Mouse (Mus musculus) cerebellum, adult (tissue): Measurements from ENCODE around the gene Alg3.

Experiments used
- ATAC-seq: cut with Nextera tagmentation; 2 replicates; pipeline ENCODE4 v1.9.2; 2017; ENCODE audit warnings: mild to moderate bottlenecking, moderate library complexity, mixed read lengths; ENCODE audit not compliant: insufficient number of reproducible peaks, low FRiP score, low TSS enrichment

Alg3 gene

DNA sequence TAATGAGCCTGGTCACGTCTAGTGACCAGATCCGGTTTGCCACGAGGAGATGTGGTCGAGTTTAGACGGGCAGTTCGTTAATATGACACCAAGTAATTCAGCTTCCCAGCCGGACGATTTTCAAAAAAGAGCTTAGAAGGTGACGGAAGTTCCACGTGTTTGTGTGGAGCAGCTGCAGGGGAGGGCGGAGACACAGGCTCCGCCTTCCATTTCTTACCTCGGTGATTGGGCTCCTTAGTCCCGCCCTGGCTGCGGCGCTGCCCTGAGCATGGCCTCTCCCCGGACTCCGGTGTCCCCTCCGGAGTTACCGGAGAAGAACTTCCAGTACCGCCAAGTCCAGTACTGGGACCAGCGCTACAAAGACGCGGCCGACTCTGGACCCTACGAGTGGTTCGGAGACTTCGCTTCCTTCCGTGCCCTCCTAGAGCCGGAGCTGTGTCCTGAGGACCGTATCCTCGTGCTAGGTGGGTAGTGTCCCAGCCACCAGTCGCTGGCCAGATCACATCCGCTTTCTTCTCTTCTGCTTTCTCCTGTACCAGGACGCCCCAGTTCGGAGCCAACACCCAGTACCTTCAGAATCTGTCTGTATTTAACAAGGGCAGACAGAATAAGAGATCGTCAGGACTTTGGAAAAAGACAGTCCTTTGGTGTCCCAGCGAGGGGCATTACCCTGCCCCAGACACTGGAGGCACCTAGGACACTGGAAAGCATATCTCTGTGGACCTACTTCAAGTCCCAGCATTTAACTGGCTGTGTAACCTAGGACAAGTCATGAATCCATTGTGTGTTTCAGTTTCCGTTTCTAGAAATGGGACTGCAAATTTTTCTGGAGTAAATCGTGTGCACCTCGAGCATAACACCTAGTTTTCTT, at the start of gene Alg3, which contains the start of the genes Eef1akmt4 and Gm49333:
Gene Alg3, minus strand, starts transcription at position 379 of the 871 bp plus-strand sequence.
Gene Eef1akmt4, plus strand, starts transcription at position 237 of the 871 bp plus-strand sequence.
Gene Gm49333, plus strand, starts transcription at position 254 of the 871 bp plus-strand sequence.
- peak; percentile 95 for ATAC-seq

DNA sequence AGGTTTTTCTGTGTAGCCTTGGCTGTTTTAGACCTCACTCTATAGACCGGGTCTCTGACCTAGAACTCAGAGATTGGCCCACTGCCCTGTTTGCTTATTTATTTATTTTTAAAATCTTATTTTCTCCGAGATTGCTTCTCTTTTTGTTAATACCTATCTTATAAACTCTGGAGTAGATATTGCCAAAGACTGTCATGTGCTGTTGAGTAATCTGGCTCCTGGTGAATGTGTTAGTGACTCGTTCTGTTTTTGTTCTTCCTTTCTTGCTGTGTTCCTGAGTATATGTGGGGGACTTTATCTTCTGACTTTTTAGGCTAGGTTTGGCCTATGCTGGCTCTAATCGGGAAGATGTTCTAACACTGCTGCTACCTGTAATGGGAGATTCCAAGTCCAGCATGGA, 46.1 kb upstream of the Alg3 start:
- ATAC-seq = no peak

DNA sequence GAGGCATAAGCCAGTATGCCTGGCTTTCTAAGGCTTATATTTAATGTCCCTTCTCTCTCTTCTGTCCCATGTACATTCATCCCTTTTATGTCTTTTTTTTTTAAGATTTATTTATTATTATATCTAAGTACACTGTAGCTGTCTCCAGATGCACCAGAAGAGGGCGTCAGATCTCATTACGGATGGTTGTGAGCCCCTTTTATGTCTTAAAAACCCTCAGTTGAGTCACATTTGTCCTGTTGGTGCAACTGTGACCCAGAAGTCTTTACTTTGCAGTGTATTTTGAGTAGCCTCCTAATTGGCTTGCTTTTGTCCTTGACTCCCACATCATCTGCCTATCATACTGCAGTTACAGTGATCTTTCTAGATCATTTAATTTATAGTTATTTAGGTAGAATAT, 41.8 kb upstream of the Alg3 start:
- no peak for ATAC-seq

DNA sequence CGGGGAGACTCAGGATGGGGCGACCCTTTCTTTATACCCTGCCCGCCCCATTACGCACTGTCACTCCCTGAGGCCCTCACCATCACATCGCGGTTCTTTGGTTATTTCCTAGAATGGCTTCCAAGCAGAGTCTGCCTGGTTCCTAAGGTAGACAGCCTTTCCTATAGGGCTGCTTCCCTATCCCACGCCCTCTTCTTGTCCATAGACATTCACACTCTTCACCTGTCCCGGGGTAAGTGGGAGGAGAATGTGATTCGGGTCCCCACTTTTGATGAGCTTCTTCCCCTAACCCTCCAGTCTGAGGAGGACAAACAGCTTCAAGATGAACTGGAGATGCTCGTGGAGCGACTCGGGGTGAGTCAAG, 40.4 kb upstream of the Alg3 start:
- no peak for ATAC-seq

DNA sequence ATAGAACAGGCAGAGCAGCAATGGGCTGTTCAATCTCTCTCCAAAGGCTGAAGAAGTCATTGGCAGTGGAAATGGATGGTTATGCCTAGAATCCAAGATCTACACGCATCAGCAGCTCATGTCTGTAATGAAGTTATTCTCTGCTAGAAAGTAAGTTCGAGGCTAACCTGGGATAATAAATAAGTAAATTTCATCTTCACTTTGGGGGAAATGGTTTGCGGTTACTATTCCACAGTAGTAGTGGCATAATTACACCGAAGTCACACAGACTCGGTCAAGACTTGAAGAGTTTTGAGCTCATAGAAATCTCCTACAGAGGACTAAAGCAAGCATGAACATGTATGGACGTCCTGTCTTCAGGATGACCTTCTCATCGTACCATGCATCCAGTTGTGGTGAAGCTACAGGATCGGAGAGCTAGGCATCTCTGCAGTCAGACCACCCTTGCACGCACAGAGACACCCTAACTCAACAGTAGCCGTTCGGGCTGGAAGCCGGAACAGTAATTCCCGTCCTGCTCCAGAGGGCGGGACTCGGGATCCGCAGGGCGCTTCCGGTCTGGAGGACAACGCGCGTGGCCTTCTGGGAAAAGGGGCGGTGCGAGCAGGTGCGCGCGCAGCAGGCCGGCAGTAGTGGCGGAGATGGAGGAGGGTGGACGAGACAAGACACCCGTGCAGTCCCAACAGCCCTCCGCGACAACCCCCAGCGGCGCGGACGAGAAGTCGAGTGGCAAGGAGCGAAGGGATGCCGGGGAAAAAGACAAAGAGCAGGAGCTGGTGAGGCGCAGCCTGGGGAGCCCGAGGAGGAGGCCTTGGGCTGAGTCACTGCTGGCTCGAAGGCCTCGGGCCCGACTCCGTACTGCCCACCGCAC, 39.8 kb upstream of the Alg3 start, which contains the start of gene Psmd2:
Gene Psmd2, plus strand, starts transcription at position 577 of the 871 bp plus-strand sequence.
- peak; percentile 92 for ATAC-seq

DNA sequence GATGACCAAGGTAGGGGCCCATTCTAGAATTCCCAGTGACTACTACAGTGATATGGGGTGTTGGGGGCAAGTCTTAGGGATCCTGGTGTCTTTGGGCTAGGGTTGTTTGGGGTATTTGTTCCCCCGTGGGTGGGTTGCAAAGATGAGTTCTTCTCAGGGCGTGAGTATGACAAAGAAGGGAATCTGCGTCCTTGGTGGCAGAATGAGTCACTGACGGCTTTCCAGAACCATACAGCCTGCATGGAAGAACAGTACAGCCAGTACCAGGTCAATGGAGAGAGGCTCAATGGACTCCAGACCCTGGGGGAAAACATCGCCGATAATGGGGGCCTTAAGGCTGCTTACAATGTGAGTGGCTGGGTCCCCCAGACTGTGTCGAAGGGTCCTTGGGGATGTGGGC, 32.4 kb upstream of the Alg3 start:
- no peak for ATAC-seq

DNA sequence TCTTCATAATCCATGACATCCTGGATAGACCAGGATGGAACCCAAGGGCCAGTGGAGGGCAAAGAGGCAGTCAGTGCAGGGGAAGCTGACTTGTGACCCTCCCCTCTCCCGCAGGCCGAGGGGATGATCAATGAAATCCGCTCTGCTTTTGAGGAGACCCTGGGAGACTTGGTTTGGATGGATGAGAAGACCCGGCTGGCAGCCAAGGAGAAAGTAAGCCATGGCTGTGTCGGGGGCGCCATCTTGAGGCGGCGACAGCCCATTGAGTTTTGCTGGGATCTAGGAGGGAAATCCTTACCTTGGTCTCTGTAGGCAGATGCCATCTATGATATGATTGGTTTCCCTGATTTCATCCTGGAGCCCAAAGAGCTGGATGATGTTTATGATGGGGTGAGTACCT, 30.6 kb upstream of the Alg3 start:
- 0 out of 2 replicates have a peak, but pooled peaks have one; percentile 45 for ATAC-seq

DNA sequence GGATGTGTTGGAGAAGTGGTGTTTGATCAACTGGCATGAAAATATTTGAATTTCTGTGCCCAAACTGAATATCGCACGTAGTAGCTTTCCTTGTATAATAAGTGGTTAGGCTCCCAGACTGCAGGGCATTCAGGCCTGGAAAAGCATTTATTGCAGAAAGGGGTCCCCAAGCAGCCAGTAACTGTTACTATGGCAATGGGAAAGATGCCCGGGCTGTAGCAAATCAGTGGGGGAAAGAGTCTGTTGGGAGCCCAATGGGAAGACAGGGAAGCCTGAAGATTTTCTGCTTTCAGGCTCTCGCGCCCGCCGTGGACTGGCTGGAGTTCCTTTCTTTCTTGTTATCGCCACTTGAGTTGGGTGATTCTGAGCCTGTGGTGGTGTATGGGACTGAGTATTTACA, 26.8 kb upstream of the Alg3 start:
- ATAC-seq = no peak

DNA sequence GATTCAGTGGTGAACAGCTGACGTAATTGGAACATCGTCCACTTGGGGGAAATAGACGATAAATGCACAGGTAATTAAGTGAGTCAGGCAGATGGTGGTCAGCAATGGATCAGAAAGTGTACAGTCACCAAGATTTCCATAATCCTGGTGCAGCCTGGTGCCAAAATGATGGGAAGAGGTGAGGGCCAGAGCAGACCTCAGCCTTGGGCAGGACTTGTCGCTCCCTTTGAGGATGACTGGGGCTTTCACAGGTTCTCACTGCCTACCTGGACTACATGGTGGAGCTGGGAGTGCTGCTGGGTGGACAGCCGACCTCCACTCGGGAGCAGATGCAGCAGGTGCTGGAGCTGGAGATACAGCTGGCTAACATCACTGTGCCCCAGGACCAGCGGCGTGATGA, 25.9 kb upstream of the Alg3 start:
- no peak for ATAC-seq

DNA sequence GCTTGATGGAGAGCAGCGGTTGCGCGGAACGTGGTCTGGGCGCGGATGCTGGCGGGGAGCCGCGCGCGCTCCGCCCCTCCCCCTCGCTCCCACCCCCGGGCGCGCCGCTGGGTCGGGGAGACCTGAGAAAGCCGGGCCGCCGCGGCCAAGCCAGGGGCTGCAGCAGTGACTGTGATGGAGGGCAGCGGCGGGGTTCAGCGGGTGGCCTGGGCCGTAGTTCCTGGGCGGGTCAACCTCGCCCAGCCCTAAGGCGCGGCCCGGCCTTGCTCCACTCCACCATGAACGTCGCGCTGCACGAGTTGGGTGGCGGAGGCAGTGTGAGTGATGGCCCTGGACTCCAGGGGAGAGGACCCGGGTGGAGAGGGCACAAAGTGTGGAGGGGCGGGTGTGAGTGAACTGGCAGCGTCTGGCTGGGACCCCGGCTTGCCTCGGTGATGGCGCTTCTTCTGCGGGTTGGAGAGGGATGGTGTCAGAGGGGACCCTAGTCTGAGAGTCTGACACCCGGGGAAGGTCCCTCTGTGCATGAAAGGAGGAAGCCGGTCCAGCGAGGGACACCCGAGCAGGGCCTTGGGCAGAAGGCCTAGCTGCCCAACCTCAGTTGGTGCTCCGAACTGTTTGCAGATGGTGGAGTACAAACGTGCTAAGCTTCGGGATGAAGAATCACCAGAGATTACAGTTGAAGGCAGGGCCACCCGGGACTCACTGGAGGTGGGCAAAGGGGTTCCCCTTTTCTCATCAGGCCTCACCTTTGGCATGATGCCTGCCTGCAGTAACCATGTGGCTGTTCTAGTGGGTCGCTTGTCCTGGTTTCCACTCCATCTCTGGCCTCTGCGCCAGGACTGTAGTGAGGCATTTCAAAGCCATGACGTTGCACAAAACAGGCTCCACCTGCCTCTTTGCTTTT, 18.4 kb upstream of the Alg3 start, which contains the start of gene Ece2:
Gene Ece2, plus strand, starts transcription at position 98 of the 904 bp plus-strand sequence.
- peak; percentile 64; the same call in 1 of the 2 replicates for ATAC-seq

DNA sequence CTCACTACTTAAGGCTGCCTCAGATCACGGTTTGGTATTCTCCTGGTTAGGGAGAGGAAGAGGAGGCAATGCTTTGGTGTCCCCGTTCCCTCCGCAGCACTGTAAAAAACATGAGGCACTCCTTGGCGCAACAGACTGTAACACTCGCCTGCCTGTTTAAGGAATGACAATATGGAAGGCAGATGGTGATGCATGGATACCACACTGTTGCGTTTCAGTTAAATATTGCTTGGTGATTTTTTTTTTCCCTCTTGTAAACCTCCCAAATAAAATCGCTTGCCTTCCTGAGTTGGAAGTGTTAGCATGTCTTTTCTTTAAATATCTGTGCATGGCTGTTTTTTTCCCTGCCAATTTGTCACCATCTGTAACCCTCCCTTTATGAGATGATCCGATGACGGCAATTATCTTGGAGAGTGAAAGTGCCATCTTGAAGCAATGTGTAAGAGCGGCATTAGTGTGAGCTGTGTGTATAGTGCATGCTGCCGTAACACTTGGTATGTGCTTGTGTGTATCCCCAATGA, 17.4 kb upstream of the Alg3 start:
- ATAC-seq = no peak

DNA sequence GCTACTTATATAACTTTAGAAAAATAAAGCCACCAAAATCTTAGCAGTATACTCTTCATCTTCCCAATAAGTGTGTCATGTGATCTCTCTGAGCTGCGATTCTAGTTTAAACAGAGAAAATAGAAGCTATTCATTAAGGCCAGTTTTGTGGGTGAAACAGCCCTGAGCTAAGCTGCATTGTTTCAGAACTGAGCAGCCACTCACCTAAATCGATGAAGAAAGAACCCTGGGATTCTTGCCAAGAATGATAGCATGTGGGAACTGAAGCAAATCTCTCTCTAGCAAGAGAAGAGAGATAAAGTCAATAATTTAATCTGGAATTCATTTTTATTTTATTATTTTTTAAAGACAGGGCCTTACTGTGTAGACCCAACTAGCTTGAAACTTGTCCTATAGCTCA, 11.7 kb upstream of the Alg3 start:
- no peak for ATAC-seq

DNA sequence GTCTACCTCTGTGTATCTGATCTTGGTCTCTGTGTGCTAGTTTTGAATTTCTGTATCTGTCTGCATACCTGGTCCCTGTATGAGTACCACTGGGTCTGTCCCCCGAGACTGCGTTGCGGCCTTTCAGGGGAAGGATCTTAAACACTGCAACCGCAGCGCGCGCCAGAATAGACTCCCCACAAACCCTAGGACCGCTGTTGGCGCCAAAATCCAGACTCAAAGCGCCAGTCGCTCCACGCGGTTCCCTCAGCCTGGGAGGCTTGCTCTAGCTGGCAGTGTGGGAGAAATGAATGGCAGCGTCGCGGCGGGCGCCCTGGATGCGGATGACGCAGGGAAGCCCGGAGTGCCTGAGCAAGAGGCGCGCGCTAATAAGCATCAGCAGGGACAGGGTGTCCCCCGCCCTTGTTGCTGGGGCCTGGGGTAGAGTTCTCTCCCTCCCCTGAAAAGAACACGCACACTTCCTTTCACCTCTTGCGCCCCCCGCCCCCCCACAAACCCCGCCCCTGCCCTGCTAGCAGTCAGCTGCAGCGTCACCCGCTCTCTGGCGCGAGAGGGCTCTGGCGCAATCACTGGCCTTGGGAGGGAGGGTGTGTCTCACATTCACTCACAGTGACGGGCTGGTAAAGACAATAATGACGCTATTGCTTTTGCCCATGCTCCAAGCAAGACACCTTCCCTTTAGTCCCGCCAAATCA, 10.6 kb upstream of the Alg3 start:
- ATAC-seq = peak; percentile 69; the same call in 1 of the 2 replicates

DNA sequence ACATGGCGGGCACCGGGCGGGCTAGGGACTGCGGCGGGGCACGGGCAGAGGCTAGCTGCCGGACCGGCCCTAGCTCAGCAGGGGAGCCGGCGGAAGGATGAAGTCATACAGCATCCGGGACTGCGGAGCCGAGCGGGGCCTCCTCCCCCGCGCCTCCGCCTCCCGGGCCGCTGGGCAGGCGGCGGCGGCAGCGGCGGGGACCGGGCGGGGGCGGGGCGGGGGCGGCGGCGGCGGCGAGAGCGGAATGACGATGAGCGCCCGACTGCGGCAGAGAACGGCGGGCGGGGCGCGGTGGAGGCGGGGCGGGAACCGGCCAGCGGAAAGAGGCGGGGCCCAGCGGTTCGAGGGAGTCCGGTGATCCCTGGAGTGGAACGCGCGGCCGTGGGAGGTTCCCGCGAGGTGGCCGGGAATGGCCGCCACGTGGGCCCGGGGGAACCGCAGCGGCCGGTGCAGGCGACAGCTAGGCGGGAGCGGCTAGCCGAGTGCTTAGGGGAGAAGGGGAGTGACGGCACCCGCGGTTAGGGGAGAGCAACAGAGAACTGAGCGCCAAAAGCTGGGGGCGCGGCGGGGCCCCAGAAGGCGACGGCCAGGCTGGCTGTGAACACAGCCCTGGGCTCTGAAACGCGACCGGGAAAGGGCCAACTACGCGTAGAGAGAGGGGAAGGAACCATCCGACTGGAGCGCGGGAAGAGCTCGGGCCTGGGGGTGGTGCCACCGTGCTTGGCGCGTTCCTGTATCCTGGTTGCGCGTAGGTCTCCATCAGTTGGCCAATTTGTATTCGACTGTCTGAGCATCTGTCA, 9.9 kb upstream of the Alg3 start, which contains the start of gene Camk2n2:
Gene Camk2n2, minus strand, starts transcription at position 97 of the 800 bp plus-strand sequence.
- peak; percentile 54 for ATAC-seq

DNA sequence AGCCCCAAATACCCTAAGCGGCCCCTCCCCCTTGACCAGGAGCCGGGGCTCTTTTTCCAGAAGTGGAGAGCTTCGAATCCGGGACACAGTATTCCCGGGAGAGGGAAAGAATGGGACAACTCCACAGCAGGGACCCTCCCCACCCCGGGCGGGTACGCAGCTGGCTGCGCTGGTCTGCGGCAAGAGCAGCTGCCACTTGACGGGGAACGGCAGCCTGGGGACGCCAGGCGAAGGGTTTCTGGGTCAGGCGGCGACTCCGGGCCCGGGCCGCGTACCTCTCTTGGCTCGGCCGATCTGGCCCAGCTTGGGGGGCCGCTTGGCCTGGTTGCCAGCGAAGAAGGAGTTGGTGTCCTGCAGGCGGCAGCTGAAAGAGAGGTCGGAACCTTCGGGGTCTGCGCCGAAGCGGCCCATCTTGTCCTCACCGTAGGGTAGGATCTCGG, 9.2 kb upstream of the Alg3 start:
- ATAC-seq = no peak

DNA sequence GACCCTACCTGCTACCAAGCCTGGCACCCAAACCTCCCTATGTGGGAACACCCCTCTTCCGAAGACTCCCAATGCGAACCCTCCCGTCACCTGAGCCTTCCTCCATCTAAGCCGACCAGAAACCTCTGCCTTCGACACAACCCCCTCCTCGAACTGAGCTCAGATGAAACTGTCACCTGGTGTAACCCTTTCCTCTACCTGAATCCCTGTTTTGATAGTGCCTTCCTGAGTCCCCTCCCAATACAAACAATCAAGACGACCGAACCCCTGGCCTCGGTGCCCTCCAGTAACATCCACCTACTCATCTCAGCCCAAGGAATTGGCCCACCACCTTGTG, 8.8 kb upstream of the Alg3 start:
- ATAC-seq = no peak

DNA sequence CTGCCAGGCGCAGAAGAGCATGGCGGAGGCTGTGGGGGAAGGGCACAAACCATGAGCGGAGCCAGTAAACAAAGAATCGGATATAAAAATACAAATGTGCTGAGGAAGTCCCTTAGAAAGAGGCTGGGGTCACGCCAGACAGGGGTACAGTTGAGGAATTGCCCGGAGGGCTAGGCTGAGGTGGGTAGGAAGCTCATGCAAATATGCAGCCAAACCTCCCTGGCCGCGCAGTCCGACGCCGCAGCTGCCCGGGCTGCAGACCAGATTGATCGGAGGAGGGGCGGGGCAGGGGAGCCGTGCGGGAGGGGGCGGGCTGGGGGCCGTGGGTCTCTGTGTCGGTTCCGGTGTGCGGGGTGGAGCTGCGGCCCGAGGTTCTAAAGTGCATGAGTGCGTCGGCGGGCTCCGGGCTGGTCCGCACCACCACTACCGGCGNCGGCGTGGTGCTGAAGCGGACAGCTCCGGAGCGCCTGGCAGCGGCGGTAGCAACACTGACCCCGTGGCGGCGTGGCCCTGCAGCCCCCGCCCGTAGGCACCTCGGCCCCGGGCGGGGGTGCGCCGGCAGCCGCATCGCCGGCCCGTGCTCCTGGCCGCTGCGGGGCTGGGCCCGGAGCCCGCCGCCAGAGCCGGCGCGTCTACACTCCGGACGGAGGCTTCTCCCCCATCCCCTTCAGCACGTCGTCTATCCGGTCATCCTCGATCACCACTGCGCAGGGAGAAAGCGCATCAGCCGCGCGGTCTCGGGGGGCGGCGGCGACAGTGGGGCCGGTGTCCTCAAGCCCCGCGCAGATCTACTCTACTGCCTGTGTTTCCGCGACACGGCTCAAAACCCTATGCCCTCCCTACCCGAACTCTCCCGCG, 8.2 kb upstream of the Alg3 start:
- ATAC-seq = no peak
